Mouse (Mus musculus) lung, embryonic 16.5 days (tissue): Measurements from ENCODE around the gene Large1. TPM values are rescaled to one million over a fixed set of nuclear protein-coding genes. Genes with fewer than 3 reads are reported as not detected.

Experiments
- ATAC-seq: fragments of 200-750 bp; cut with Nextera tagmentation; 2 replicates; pipeline ENCODE4 v1.8.0; 2017; ENCODE audit warnings: low read depth, mild to moderate bottlenecking, moderate library complexity
- H3K27ac ChIP-seq: fragments of 300-500 bp; sonication (generic); 2 replicates; pipeline ENCODE4 v1.5.1; 2014; ENCODE audit warnings: mild to moderate bottlenecking, control low read depth, low read length
- H3K27me3 ChIP-seq: fragments of 300-500 bp; sonication (generic); 2 replicates; pipeline ENCODE4 v1.6.1; 2014; ENCODE audit warnings: low read depth, low read length, mixed read lengths; ENCODE audit not compliant: control insufficient read depth, insufficient read depth
- H3K36me3 ChIP-seq: fragments of 300-500 bp; sonication (generic); 2 replicates; pipeline ENCODE4 v1.6.1; 2014; ENCODE audit warnings: low read length; ENCODE audit not compliant: control insufficient read depth, insufficient read depth
- H3K4me1 ChIP-seq: fragments of 300-500 bp; sonication (generic); replicated peaks from 2 replicates; pipeline ENCODE4 v1.6.1; 2014; ENCODE audit warnings: low read length, mixed read lengths; ENCODE audit not compliant: control insufficient read depth, insufficient read depth
- H3K4me2 ChIP-seq: fragments of 300-500 bp; sonication (generic); 2 replicates; pipeline ENCODE4 v1.6.1; 2014; ENCODE audit warnings: low read depth, low read length, control low read depth
- H3K4me3 ChIP-seq: fragments of 300-500 bp; sonication (generic); 2 replicates; pipeline ENCODE4 v1.5.1; 2014; ENCODE audit warnings: mild to moderate bottlenecking, low read length, control low read depth
- H3K9ac ChIP-seq: fragments of 300-500 bp; sonication (generic); 2 replicates; pipeline ENCODE4 v1.6.1; 2014; ENCODE audit warnings: low read length, control low read depth
- H3K9me3 ChIP-seq: fragments of 300-500 bp; sonication (generic); 2 replicates; pipeline ENCODE4 v1.6.1; 2016; ENCODE audit warnings: low read length; ENCODE audit not compliant: control insufficient read depth
- WGBS: fragments of 180-500 bp; shearing (Covaris S2); extraction: QIAGEN DNeasy Blood & Tissue Kit; methylation state at CpG from one replicate; pipeline ENCODE4 v1.1.7; 2014; 5-methylcytosine and 5-hydroxymethylcytosine counted together
- polyA plus RNA-seq: library from polyadenylated mRNA; unstranded; fragments of >200 nt; fragmentation: Nextera tagmentation; extraction: Ambion mirVana; gene quantifications from 2 replicates; pipeline ENCODE4 v1.2.1, GENCODE M21; 2015

Gene Large1
- polyA plus RNA-seq, 1 experiment from 2014 or later: 5.1 TPM

DNA sequence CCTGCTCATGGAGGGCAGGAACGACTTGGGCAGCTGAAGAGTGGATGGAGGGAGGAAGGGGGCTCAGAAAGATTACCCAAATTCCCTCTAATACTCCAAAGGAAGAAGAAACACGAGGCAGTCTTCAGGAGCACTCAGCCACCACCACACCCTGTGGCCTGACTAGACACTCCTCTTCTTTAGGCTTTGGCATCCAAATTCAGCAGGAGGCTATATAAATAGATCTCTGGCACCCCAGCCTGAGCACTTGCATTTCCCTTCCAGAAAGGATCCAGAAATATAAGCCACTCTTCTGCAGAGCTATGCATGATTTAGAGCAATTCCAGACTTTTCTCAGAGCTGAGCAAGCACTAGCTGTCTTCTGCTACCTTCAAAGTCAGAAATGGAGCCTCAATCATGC, 127.7 kb downstream of the Large1 start:
- no peak overlapping the region for H3K4me2 ChIP-seq
- H3K9me3 ChIP-seq: no peaks in the 10 kb centered on the region
- 51% methylated on average over 2 of the region's 2 CpGs for WGBS
- no peaks in the 10 kb centered on the region for H3K27me3 ChIP-seq
- no peaks in the 10 kb centered on the region; the same call in 1 of the 2 replicates for H3K4me1 ChIP-seq
- H3K4me3 ChIP-seq: no peak overlapping the region
- ATAC-seq: no peak
- H3K27ac ChIP-seq: no peak overlapping the region
- no peaks in the 10 kb centered on the region for H3K36me3 ChIP-seq
- H3K9ac ChIP-seq: no peak overlapping the region

DNA sequence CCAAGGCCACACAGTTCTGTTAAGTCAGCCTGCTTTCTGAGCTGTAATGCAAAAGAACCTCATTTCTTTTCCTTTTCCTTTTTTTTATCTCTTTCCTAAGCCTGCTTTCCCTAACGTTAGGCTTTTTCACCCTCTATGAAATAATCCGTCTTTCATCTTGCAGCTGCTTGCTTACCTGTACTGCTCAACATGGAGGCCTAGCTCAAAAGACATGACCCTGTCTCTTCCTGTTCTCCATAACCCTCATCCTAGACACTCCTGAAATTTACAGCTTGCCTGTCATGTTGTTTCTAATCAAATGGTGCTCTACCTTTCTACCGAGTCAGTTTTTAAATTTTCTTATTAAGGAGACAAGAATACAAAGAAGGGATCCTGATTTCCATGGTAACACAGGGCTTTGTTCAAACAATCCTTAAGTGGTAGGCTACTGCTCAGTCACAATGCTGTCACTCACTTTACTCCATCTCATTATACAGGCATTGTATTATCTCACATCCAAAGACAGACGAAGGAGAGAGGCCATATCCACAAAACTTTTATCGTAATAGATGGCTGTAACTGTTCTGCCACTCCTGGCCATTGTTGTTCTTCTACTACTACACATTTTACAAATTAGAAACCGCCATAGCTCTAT, 134.0 kb downstream of the Large1 start:
- H3K27me3 ChIP-seq: no peaks in the 10 kb centered on the region
- H3K4me3 ChIP-seq: no peak overlapping the region
- ATAC-seq: no peak
- H3K27ac ChIP-seq: no peak overlapping the region
- no peaks in the 10 kb centered on the region for H3K36me3 ChIP-seq
- no peak overlapping the region for H3K9ac ChIP-seq
- H3K4me2 ChIP-seq: no peak overlapping the region
- no peaks in the 10 kb centered on the region for H3K9me3 ChIP-seq
- WGBS: 67% methylated on average over 6 of the region's 6 CpGs
- no peaks in the 10 kb centered on the region; the same call in 1 of the 2 replicates for H3K4me1 ChIP-seq

DNA sequence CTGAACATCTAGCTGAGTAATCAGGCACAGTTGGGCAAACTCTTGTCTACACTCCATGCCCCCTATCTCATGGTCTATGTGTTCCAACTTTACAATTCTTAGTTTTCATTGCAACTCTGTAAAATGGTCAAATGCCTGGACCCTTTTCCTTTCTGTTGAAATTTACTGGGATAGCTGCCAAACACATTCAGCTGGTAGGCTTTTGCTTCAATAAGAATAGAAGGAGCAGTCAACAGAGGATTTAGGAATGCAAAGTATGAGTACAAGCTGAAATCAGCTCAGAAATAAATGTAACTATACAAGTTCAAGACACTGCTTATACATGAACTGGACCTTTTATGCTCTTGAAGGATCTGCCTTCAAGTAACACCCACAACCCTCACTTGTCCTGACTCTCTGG, 146.5 kb downstream of the Large1 start:
- Histone ChIP-seq H3K4me1 (no peaks in the 10 kb centered on the region), H3K27me3 (no peaks in the 10 kb centered on the region), H3K4me2 (no peak overlapping the region), H3K9me3 (no peaks in the 10 kb centered on the region), H3K36me3 (no peaks in the 10 kb centered on the region), H3K4me3 (no peak overlapping the region), H3K9ac (no peak overlapping the region), H3K27ac (no peak overlapping the region)
- ATAC-seq: no peak; the same call in 1 of the 2 replicates

DNA sequence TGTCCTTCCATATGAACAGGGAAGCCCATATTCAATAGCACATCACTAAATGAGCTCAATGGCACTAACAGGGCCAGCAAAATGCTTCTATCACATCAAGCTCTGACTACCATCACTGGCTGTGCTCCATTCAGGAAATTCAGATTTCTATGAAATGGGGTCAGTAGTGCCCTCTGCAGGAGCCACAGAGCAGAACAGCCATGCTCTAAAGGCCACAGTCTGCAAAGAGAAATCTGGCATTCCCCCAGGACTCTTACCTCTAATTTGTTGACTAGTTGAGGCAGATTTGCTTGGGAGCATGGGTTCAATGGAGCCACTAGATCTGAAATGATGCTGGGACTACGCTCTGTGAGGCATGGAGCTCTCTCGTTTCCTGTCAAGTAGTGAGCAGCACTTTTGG, 151.5 kb downstream of the Large1 start:
- H3K9ac ChIP-seq: no peak overlapping the region
- ATAC-seq: no peak
- WGBS: 82% methylated on average over 2 of the region's 2 CpGs
- H3K4me2 ChIP-seq: no peak overlapping the region
- no peak overlapping the region for H3K27ac ChIP-seq
- no peaks in the 10 kb centered on the region for H3K36me3 ChIP-seq
- no peaks in the 10 kb centered on the region for H3K9me3 ChIP-seq
- H3K4me1 ChIP-seq: no peaks in the 10 kb centered on the region
- no peak overlapping the region for H3K4me3 ChIP-seq
- no peaks in the 10 kb centered on the region for H3K27me3 ChIP-seq

DNA sequence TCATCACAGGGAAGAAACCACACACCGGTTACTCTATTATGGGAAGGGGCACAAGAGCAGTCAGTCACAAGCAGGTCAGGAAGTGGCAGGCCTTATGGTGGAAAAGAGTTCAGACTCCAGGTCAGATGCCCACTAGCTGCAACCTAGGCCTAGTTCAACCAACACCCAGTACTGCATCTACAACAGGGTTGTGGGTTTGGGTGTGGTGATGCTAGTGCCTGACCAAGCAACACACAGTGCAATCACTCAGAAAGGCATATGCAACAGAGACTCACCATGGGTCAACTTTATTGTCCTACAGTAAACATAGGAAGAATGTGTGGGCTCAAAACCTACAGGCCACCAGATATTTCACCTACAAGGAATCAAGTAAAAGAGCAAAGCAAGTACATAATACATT, 155.6 kb downstream of the Large1 start:
- H3K4me1 ChIP-seq: no peaks in the 10 kb centered on the region
- no peak overlapping the region for H3K4me3 ChIP-seq
- H3K9me3 ChIP-seq: no peaks in the 10 kb centered on the region
- no peaks in the 10 kb centered on the region for H3K36me3 ChIP-seq
- ATAC-seq: no peak
- no peak overlapping the region for H3K4me2 ChIP-seq
- 86% methylated on average over 1 of the region's 1 CpGs for WGBS
- no peaks in the 10 kb centered on the region for H3K27me3 ChIP-seq
- no peak overlapping the region for H3K27ac ChIP-seq
- no peak overlapping the region for H3K9ac ChIP-seq

DNA sequence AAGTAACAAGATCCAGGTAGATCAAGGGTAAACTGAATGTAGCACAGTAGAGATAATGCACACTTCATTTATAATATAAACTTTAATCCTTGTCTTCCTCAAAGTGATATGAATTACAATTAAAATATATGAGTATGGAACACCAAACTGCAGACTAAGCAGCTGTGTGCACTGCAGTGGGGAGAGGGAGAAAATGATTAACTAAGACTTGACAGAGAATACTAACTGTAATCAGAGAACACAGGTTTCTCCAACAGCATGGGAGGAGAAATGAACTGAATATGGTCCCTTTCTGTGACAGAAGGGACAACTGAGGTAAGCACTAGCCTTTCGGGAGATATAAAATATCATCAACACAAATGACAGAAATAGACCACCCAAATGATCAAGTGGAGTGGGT, 164.7 kb downstream of the Large1 start:
- Histone ChIP-seq H3K9ac (no peak overlapping the region), H3K9me3 (no peaks in the 10 kb centered on the region), H3K4me1 (no peaks in the 10 kb centered on the region), H3K36me3 (no peaks in the 10 kb centered on the region), H3K4me3 (no peak overlapping the region), H3K27me3 (no peaks in the 10 kb centered on the region), H3K4me2 (no peak overlapping the region), H3K27ac (no peak overlapping the region)
- no peak for ATAC-seq
- WGBS: 89% methylated on average over 1 of the region's 1 CpGs

DNA sequence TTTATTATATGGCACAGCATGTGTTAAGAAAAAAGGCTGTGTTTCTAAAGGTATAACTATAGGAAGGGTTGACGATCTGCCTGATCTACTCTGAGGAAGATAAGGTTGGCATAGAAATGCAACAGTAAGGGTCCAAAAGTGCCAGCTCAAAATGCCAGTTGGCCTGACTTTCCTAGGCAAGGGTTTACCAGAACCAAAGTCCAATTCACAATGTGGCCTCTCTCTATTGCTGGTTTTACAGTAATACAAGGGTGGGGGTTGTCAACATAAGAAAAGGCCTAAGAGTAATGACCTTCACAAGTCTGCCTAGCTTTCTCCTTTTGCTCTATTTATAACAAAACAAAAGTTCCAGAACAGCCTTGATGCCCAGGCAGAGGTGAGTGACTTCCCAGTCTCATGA, 166.0 kb downstream of the Large1 start:
- Histone ChIP-seq H3K4me1 (no peaks in the 10 kb centered on the region), H3K27ac (no peak overlapping the region), H3K4me2 (no peak overlapping the region), H3K27me3 (no peaks in the 10 kb centered on the region), H3K9ac (no peak overlapping the region), H3K9me3 (no peaks in the 10 kb centered on the region), H3K4me3 (no peak overlapping the region), H3K36me3 (no peaks in the 10 kb centered on the region)
- 90% methylated on average over 1 of the region's 1 CpGs for WGBS
- ATAC-seq: no peak

DNA sequence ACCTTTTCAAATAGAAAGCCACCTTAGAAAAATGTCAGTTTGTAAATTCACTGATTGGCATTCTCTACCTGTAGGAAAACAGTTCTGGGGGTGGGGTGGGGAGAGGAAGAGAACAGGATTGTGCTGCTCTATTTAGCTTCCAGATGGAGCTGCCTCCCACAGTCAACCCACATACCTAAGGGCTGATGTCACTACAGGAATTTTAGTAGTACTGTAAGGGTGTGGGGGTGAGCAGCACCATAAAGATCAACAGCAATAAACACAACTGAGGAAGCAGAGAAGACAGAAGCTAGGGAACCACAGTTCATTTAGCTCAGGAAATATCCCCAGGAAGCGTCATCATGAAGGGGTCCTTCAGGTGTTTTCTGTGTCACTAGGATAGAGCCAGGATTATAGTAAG, 174.9 kb downstream of the Large1 start:
- no peak for ATAC-seq
- H3K9ac ChIP-seq: no peak overlapping the region
- no peaks in the 10 kb centered on the region for H3K9me3 ChIP-seq
- no peaks in the 10 kb centered on the region for H3K27me3 ChIP-seq
- no peak overlapping the region for H3K27ac ChIP-seq
- no peak overlapping the region for H3K4me3 ChIP-seq
- H3K4me1 ChIP-seq: no peaks in the 10 kb centered on the region
- WGBS: 63% methylated on average over 1 of the region's 1 CpGs
- no peaks in the 10 kb centered on the region for H3K36me3 ChIP-seq
- no peak overlapping the region for H3K4me2 ChIP-seq

DNA sequence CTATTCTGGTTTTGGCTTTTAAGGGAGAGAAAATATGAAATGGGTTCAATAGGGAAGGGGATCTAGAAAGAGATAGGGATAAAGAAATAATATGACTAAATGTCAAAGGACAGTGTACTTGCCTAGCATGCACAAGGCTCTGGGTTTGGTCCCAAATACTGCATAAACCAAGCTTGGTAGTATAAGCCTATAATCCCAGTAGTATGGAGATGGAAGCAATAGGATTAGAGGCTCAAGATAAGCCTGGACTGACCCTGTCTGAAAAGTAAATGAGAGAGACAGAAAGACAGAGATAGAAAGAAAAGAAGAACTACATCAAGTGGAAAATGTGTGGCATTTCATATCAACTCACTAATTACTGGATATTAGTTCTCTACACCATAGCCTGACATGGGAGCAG, 180.7 kb downstream of the Large1 start:
- no peaks in the 10 kb centered on the region for H3K4me1 ChIP-seq
- no peak overlapping the region for H3K9ac ChIP-seq
- H3K27ac ChIP-seq: no peak overlapping the region
- no peak overlapping the region for H3K4me2 ChIP-seq
- H3K9me3 ChIP-seq: no peaks in the 10 kb centered on the region
- H3K27me3 ChIP-seq: no peaks in the 10 kb centered on the region
- no peaks in the 10 kb centered on the region for H3K36me3 ChIP-seq
- H3K4me3 ChIP-seq: no peak overlapping the region
- no peak for ATAC-seq

DNA sequence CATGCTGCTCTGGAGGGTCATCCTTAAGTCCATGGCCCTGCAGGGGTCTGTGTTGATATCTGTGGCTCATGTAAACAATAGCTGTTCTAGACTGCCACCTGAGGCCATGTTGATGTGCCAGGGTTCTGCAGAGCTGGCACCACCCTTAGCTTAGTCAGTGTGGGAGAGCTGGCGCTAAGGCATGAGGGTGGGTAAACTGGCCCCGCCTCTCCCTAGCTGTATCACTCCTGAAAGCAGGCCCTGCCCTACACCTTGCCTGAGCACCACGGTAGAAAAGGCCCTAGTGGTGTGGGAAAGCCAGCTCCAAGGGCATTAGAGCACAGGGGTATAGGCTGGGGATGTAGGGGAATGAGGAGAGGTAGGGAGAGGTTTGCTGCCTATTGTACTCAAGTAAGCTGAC, 191.3 kb downstream of the Large1 start:
- ATAC-seq: no peak
- Histone ChIP-seq H3K9ac (no peak overlapping the region), H3K27ac (no peak overlapping the region)

More for the DNA sequence above, 191.3 kb downstream of the Large1 start:
- Histone ChIP-seq H3K4me3 (no peak overlapping the region), H3K27me3 (no peaks in the 10 kb centered on the region), H3K9me3 (0 out of 2 replicates have a peak, but pooled peaks cover 2% of the 10 kb centered on the region), H3K36me3 (no peaks in the 10 kb centered on the region), H3K4me2 (no peak overlapping the region), H3K4me1 (no peaks in the 10 kb centered on the region)
- 56% methylated on average over 3 of the region's 3 CpGs for WGBS
